Mouse (Mus musculus) lung, adult 2 months (tissue): ENCODE data around the gene Srgap1. TPM values are rescaled to one million over a fixed set of nuclear protein-coding genes. Genes with fewer than 3 reads are reported as not detected.

Experiments
- DNase-seq: peaks from one replicate; pipeline ENCODE4 v3.0.0; 2022
- H3K4me1 ChIP-seq: fragments of 200-500 bp; 2 replicates; pipeline ENCODE4 v1.6.1; 2011; ENCODE audit warnings: low read length; ENCODE audit not compliant: control insufficient read depth, insufficient read depth
- H3K4me3 ChIP-seq: fragments of 200-500 bp; replicated peaks from 2 replicates; pipeline ENCODE3; 2011; ENCODE audit warnings: low read depth, mild to moderate bottlenecking, control low read depth, low read length; ENCODE audit errors: extremely low read depth
- CTCF ChIP-seq: fragments of 200-500 bp; IDR thresholded peaks from 2 replicates; pipeline ENCODE4 v1.5.1; 2011; ENCODE audit warnings: mild to moderate bottlenecking, low read length, control low read depth; ENCODE audit not compliant: insufficient read depth
- POLR2A ChIP-seq: fragments of 200-500 bp; IDR thresholded peaks from 2 replicates; pipeline ENCODE4 v1.6.1; 2011; ENCODE audit warnings: low read depth, mild to moderate bottlenecking, control low read depth, low read length, borderline replicate concordance; ENCODE audit errors: extremely low read depth
- WGBS: fragments of 180-500 bp; shearing (Covaris S2); methylation state at CpG from one replicate; pipeline ENCODE4 v1.1.7; 2018; 5-methylcytosine and 5-hydroxymethylcytosine counted together
- polyA plus RNA-seq: library from polyadenylated mRNA; depleted of rRNA; stranded (reverse); fragments of >200 nt; gene quantifications from 2 replicates; pipeline ENCODE4 v1.2.3, GENCODE M21; 2012; rRNA removed

Srgap1 gene
- polyA plus RNA-seq, 1 experiment = 6.8 TPM

- TF ChIP-seq CTCF = no peak
- no peak for TF ChIP-seq POLR2A
- H3K4me1 ChIP-seq = no peaks in the 10 kb centered on the region
- no peak for DNase-seq
- 90% methylated on average over 9 of the region's 9 CpGs for WGBS
- no peak overlapping the region for H3K4me3 ChIP-seq
These were observed 314.6 kb downstream of the Srgap1 start for GRCm38 (mm10) chr10:121732542-121732941.

GRCm38 (mm10) chr10:121731048-121731725 is 315.9 kb downstream of the Srgap1 start:
- DNase-seq = no peak
- no peak for TF ChIP-seq POLR2A
- TF ChIP-seq CTCF = no peak
- no peaks in the 10 kb centered on the region for H3K4me1 ChIP-seq
- no peak overlapping the region for H3K4me3 ChIP-seq
- 83% methylated on average over 8 of the region's 8 CpGs for WGBS

Other genes with a start within 250 kb of the Srgap1 start
- gene Rxylt1, start 50.1 kb upstream of the Srgap1 start, polyA plus RNA-seq = 3.7 and 4.9 TPM in 2 replicates